Mouse (Mus musculus): ENCODE measurements at regions not wholly inside any gene's neighbourhood (a gene's known extent, or its start where the extent isn't known, plus 50 kb on each side); places are given as distances from the start of the nearest gene placed in this dataset.

GRCm38 (mm10) chr8:93691375-93691774 is 118.4 kb upstream of the Gnao1 start:
- TF ChIP-seq CTCF (IDR thresholded peaks at IDR 0.05; ENCODE audit: extremely low read depth, insufficient read length, insufficient replicate concordance, low read depth, low read length) (no peak), POLR2A (IDR thresholded peaks at IDR 0.05; ENCODE audit: low read depth, low read length) (no peak)

Data from small intestine, adult 2 months (tissue).